Mouse (Mus musculus): ENCODE measurements at regions not wholly inside any gene's neighbourhood (a gene's known extent, or its start where the extent isn't known, plus 50 kb on each side); places are given as distances from the start of the nearest gene placed in this dataset.

DNA sequence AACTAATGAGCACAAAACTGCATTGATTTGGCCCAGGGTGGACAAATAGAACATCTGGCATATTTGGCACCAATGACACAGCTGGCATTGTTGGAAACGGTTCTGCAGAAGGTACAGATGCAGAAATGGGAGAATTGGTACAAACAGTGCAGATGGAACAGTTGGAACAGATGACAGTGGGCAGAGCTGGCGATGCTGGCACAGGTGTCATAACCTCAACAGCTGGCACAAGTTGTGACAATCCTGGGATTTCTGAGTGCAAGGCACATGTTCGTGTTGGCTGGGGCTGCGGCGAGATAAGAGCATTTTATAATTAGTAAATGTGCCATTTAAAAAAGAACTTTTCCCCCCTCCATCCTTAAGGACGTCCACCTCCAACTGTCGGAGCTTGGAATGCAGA, 77.8 kb upstream of the Zbtb18 start:
- WGBS = 70% methylated on average over 7 of the region's 7 CpGs
- Histone ChIP-seq H3K4me3 (replicated peaks; ENCODE audit: insufficient read depth, low read depth, low read length) (no peak overlapping the region), H3K27ac (ENCODE audit: insufficient read depth, low read length) (no peak overlapping the region), H3K4me1 (ENCODE audit: control insufficient read depth, insufficient read depth, low read length) (no peaks in the 10 kb centered on the region), H3K27me3 (ENCODE audit: control insufficient read depth, insufficient read depth, low read length) (no peaks in the 10 kb centered on the region)
- no peak for TF ChIP-seq CTCF (IDR thresholded peaks at IDR 0.05; ENCODE audit: borderline replicate concordance, insufficient read depth, low read depth, low read length)
- DNase-seq = no peak

DNA sequence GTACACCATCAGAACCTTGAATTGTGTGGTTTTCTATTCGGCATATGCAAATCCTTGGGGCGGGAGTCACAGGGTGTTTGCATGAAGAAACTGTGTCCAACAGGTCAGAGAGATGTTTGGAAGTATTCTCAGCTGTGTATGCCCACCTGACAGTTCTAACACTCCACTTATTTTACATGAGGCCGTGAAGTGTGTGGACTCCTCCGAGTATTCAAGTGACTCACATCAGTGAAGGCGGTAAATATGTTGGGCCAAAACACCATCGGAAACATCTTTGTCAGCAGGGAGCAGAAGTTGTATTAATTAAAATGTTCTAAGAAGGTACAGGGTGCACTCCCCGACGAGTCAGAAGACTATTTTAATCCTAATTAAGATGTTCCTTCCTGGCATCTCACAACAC, 79.8 kb upstream of the Zbtb18 start:
- no peak for DNase-seq
- TF ChIP-seq CTCF (IDR thresholded peaks at IDR 0.05; ENCODE audit: borderline replicate concordance, insufficient read depth, low read depth, low read length) = no peak
- no peak for TF ChIP-seq POLR2A (IDR thresholded peaks at IDR 0.05; ENCODE audit: borderline replicate concordance, insufficient read depth, low read length)
- Histone ChIP-seq H3K4me3 (replicated peaks; ENCODE audit: insufficient read depth, low read depth, low read length) (no peak overlapping the region), H3K4me1 (ENCODE audit: control insufficient read depth, insufficient read depth, low read length) (no peaks in the 10 kb centered on the region), H3K27me3 (ENCODE audit: control insufficient read depth, insufficient read depth, low read length) (no peaks in the 10 kb centered on the region), H3K27ac (ENCODE audit: insufficient read depth, low read length) (no peak overlapping the region)
- WGBS = 90% methylated on average over 8 of the region's 8 CpGs

DNA sequence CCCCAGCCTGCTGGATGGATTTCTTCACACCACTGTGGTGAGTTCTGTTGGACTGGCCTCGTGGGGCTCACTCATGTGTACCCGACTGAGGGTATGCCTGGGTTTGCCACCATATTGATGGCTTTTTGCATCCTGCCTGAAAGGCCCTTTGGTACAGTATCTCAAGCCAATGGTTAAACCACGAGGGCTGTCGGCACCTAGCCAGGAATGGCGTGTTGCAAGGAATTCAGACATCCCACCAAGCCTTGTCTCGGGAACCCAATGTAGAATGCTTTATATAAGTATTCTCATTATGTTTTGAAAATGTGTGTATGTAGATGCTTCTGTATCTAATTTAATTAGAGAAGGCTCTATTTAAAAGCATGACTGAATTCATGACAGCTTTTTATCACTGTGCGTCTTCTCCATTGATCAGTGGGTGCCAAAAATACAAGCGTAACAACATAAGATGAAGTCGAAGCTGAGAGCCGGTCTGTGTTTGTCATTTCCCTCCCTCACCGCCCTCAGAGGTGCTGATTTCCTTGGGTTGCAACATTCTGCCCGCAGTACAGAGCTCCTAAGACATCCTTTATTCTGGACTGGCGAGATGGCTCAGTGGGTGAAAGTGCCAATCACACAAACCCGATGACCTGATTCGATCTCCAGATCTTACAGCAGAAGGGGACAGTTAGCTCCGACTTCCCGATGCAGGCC, 90.5 kb upstream of the Akt3 start:
- TF ChIP-seq POLR2A (IDR thresholded peaks at IDR 0.05; ENCODE audit: borderline replicate concordance, insufficient read depth, low read length) (no peak), CTCF (IDR thresholded peaks at IDR 0.05; ENCODE audit: borderline replicate concordance, insufficient read depth, low read depth, low read length) (no peak)
- H3K4me1 ChIP-seq (ENCODE audit: control insufficient read depth, insufficient read depth, low read length) = no peaks in the 10 kb centered on the region
- 75% methylated on average over 17 of the region's 17 CpGs for WGBS
- no peak for DNase-seq
- no peaks in the 10 kb centered on the region for H3K27me3 ChIP-seq (ENCODE audit: control insufficient read depth, insufficient read depth, low read length)
- H3K27ac ChIP-seq (ENCODE audit: insufficient read depth, low read length) = no peak overlapping the region
- H3K4me3 ChIP-seq (replicated peaks; ENCODE audit: insufficient read depth, low read depth, low read length) = no peak overlapping the region

DNA sequence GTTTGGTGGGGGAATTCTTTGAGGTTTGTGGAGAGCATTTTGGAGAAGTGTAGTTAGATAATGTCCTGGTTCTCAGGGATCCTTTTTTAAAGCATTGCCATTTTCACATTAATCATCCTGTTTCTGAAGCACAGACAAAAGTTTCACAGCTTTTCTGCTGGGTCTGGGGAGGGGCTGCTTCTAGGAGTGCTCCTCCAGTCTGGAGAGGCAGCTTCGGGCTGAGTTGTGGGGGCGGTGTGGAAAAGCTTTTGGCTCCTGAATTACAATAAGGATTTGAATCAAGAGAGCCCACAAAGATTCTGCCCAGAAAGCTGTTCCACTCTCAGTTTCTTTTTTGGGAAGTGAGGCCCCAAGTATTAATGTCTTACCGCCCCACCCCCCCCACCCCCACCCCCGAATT, 89.2 kb upstream of the Akt3 start:
- Histone ChIP-seq H3K27ac (ENCODE audit: insufficient read depth, low read length) (no peak overlapping the region), H3K4me3 (replicated peaks; ENCODE audit: insufficient read depth, low read depth, low read length) (no peak overlapping the region), H3K4me1 (ENCODE audit: control insufficient read depth, insufficient read depth, low read length) (no peaks in the 10 kb centered on the region), H3K27me3 (ENCODE audit: control insufficient read depth, insufficient read depth, low read length) (no peaks in the 10 kb centered on the region)
- 70% methylated on average over 4 of the region's 4 CpGs for WGBS
- no peak for TF ChIP-seq POLR2A (IDR thresholded peaks at IDR 0.05; ENCODE audit: borderline replicate concordance, insufficient read depth, low read length)
- no peak for TF ChIP-seq CTCF (IDR thresholded peaks at IDR 0.05; ENCODE audit: borderline replicate concordance, insufficient read depth, low read depth, low read length)
- DNase-seq = no peak

DNA sequence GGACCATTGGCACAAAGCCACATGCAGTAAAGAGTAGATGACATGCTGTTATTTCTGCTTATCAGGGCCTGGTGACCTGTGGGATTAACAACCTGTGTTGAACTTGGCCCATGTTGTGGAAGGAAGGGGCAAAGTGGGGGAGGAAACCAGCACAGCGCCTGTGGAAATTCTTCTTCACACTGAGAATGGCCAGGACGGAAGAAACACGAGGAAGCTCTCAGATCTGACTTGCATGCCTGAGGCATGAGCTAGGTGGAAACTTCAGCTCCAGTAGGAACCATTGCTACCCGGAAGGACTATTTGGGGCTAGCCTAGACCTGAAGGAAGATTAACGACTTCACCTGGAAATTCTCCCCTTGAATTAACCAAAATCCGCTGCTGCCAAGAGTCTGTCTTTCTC, 88.5 kb upstream of the Akt3 start:
- H3K4me3 ChIP-seq (replicated peaks; ENCODE audit: insufficient read depth, low read depth, low read length) = no peak overlapping the region
- no peaks in the 10 kb centered on the region for H3K4me1 ChIP-seq (ENCODE audit: control insufficient read depth, insufficient read depth, low read length)
- TF ChIP-seq CTCF (IDR thresholded peaks at IDR 0.05; ENCODE audit: borderline replicate concordance, insufficient read depth, low read depth, low read length) = no peak
- no peak for TF ChIP-seq POLR2A (IDR thresholded peaks at IDR 0.05; ENCODE audit: borderline replicate concordance, insufficient read depth, low read length)
- 63% methylated on average over 6 of the region's 6 CpGs for WGBS
- H3K27ac ChIP-seq (ENCODE audit: insufficient read depth, low read length) = no peak overlapping the region
- no peak for DNase-seq
- no peaks in the 10 kb centered on the region for H3K27me3 ChIP-seq (ENCODE audit: control insufficient read depth, insufficient read depth, low read length)

DNA sequence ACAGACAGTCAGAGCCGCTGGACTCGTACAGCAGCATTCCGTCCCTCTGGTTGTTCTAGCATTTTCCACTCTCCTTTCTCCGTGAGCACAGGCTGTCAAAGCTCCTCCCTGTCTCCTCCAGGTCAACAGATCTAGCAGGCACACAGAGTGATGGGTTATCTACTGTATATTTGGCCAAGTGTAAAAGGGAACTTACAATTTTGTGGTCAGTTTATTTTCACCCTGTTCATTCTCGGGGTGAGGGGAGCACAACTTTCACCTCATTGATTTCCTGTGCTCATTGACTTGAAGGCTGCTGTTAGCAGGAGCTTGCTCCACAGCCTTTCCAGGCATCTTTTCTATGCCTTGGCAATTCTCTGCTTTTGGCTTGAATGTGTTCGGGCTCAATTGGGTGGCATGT, 87.5 kb upstream of the Akt3 start:
- no peak overlapping the region for H3K4me3 ChIP-seq (replicated peaks; ENCODE audit: insufficient read depth, low read depth, low read length)
- no peaks in the 10 kb centered on the region for H3K27me3 ChIP-seq (ENCODE audit: control insufficient read depth, insufficient read depth, low read length)
- DNase-seq = no peak
- TF ChIP-seq CTCF (IDR thresholded peaks at IDR 0.05; ENCODE audit: borderline replicate concordance, insufficient read depth, low read depth, low read length) = no peak
- no peak for TF ChIP-seq POLR2A (IDR thresholded peaks at IDR 0.05; ENCODE audit: borderline replicate concordance, insufficient read depth, low read length)
- 91% methylated on average over 6 of the region's 6 CpGs for WGBS
- H3K4me1 ChIP-seq (ENCODE audit: control insufficient read depth, insufficient read depth, low read length) = no peaks in the 10 kb centered on the region
- H3K27ac ChIP-seq (ENCODE audit: insufficient read depth, low read length) = no peak overlapping the region

DNA sequence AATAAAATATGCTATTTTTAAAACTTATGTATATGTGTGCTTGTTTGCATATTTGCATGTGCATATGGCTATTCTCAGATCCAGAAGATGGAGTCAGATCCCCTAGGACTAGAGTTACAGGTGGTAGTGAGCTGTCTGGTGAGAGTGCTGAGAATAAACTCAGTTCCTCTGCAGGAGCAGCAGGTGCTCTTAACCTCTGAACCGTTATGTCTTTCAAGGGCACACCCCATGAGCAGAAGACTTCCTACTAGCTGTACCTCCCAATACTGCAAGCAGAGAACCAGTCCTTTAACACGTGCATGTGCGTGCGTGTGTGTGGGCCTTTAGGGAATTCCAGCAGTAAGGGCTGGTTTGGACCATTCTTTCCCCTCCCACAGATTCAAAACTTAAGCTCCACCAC, 85.9 kb upstream of the Akt3 start:
- WGBS = 90% methylated on average over 4 of the region's 4 CpGs
- H3K4me3 ChIP-seq (replicated peaks; ENCODE audit: insufficient read depth, low read depth, low read length) = no peak overlapping the region
- H3K27me3 ChIP-seq (ENCODE audit: control insufficient read depth, insufficient read depth, low read length) = no peaks in the 10 kb centered on the region
- H3K4me1 ChIP-seq (ENCODE audit: control insufficient read depth, insufficient read depth, low read length) = no peaks in the 10 kb centered on the region
- H3K27ac ChIP-seq (ENCODE audit: insufficient read depth, low read length) = no peak overlapping the region
- no peak for DNase-seq
- TF ChIP-seq POLR2A (IDR thresholded peaks at IDR 0.05; ENCODE audit: borderline replicate concordance, insufficient read depth, low read length) = no peak
- no peak for TF ChIP-seq CTCF (IDR thresholded peaks at IDR 0.05; ENCODE audit: borderline replicate concordance, insufficient read depth, low read depth, low read length)

DNA sequence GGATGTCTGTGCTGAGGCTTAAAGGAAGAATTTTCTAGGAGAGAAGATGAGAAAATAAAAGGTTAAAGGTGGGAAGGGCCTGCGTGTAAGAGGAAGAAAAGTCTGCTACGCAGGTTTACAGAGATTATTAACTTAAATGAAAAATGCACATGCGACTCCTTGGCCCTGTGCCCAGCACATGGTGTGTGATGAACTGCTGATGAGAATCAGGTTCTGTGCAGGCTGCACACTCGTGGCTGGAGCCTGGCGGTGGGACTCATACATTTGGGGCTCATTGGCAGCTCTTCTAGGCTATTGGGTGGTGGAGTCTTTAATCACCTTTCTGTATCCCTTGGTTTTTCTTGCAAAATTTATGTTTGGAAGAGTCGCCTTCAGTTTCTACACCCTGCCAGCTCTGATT, 85.1 kb upstream of the Akt3 start:
- H3K4me3 ChIP-seq (replicated peaks; ENCODE audit: insufficient read depth, low read depth, low read length) = no peak overlapping the region
- no peaks in the 10 kb centered on the region for H3K4me1 ChIP-seq (ENCODE audit: control insufficient read depth, insufficient read depth, low read length)
- H3K27me3 ChIP-seq (ENCODE audit: control insufficient read depth, insufficient read depth, low read length) = no peaks in the 10 kb centered on the region
- 34% methylated on average over 6 of the region's 6 CpGs for WGBS
- no peak for DNase-seq
- TF ChIP-seq CTCF (IDR thresholded peaks at IDR 0.05; ENCODE audit: borderline replicate concordance, insufficient read depth, low read depth, low read length) (no peak), POLR2A (IDR thresholded peaks at IDR 0.05; ENCODE audit: borderline replicate concordance, insufficient read depth, low read length) (no peak)
- no peak overlapping the region for H3K27ac ChIP-seq (ENCODE audit: insufficient read depth, low read length)

Measured in cerebellum, adult 2 months (tissue).